Mouse (Mus musculus) heart, adult 2 months (tissue): Measurements from ENCODE around the gene Cacna2d4.

Experiments
- CTCF ChIP-seq: fragments of 200-600 bp; IDR thresholded peaks from 2 replicates; pipeline ENCODE4 v1.8.1; 2022; ENCODE audit warnings: antibody characterized with exemption, mild to moderate bottlenecking, moderate library complexity
- POLR2A ChIP-seq: fragments of 200-500 bp; IDR thresholded peaks from 2 replicates; pipeline ENCODE4 v1.6.1; 2011; ENCODE audit warnings: mild to moderate bottlenecking, low read depth, low read length, control low read depth; ENCODE audit not compliant: insufficient read depth

DNA sequence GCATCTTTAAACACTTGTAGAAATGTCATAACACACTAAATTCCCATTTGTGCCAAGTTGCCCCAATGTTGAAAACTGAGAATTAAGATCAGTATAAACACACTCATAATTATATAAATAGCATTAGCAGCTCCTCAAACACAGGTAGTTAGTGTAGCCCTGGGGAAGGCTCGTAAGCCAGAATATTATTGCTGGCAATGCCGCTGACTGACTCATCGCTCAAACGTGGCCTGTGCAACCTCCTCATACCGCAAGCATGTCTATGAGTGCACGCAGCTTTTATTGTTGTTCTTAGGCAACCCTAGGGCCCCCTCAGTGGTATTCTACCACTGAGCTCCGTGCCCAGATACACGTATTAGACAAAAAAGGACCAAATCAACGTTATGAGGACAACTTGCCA, 156.5 kb downstream of the Cacna2d4 start:
- TF ChIP-seq POLR2A (no peak), CTCF (no peak)
